Mouse (Mus musculus) embryonic facial prominence, embryonic 14.5 days (tissue): ENCODE results near the gene Arid3a. TPM values are rescaled to one million over a fixed set of nuclear protein-coding genes. Genes with fewer than 3 reads are reported as not detected.

ENCODE experiments used
- ATAC-seq: fragments of 200-750 bp; cut with Nextera tagmentation; 2 replicates; pipeline ENCODE4 v1.8.0; 2017; ENCODE audit warnings: low read depth, moderate number of reproducible peaks, moderate TSS enrichment
- DNase-seq: peaks from one replicate; pipeline ENCODE4 v3.0.0-alpha.2; 2015; ENCODE audit warnings: low spot score
- H3K27ac ChIP-seq: fragments of 300-500 bp; sonication (generic); replicated peaks from 2 replicates; pipeline ENCODE4 v1.5.1; 2014; ENCODE audit warnings: low read depth, mild to moderate bottlenecking, low read length, moderate library complexity
- H3K27me3 ChIP-seq: fragments of 300-500 bp; sonication (generic); replicated peaks from 2 replicates; pipeline ENCODE4 v1.6.1; 2014; ENCODE audit warnings: low read length; ENCODE audit not compliant: control insufficient read depth, insufficient read depth
- H3K36me3 ChIP-seq: fragments of 300-500 bp; sonication (generic); 2 replicates; pipeline ENCODE4 v1.6.1; 2014; ENCODE audit warnings: low read length, mixed read lengths; ENCODE audit not compliant: control insufficient read depth, insufficient read depth
- H3K4me1 ChIP-seq: fragments of 300-500 bp; sonication (generic); 2 replicates; pipeline ENCODE4 v1.6.1; 2014; ENCODE audit warnings: antibody characterized with exemption, low read length; ENCODE audit not compliant: control insufficient read depth, insufficient read depth
- H3K4me2 ChIP-seq: fragments of 300-500 bp; sonication (generic); 2 replicates; pipeline ENCODE4 v1.6.1; 2014; ENCODE audit warnings: low read depth, mild to moderate bottlenecking, low read length, moderate library complexity, mixed read lengths
- H3K4me3 ChIP-seq: fragments of 300-500 bp; sonication (generic); 2 replicates; pipeline ENCODE4 v1.5.1; 2014; ENCODE audit warnings: low read depth, mild to moderate bottlenecking, low read length
- H3K9ac ChIP-seq: fragments of 300-500 bp; sonication (generic); 2 replicates; pipeline ENCODE4 v1.6.1; 2014; ENCODE audit warnings: low read depth, mild to moderate bottlenecking, low read length, moderate library complexity, mixed read lengths
- H3K9me3 ChIP-seq: fragments of 300-500 bp; sonication (generic); 2 replicates; pipeline ENCODE4 v1.6.1; 2016; ENCODE audit warnings: low read length; ENCODE audit not compliant: control insufficient read depth
- WGBS: fragments of 180-500 bp; shearing (Covaris S2); extraction: QIAGEN DNeasy Blood & Tissue Kit; methylation state at CpG from one replicate; pipeline ENCODE4 v1.1.7; 2014; 5-methylcytosine and 5-hydroxymethylcytosine counted together
- polyA plus RNA-seq: library from polyadenylated mRNA; unstranded; fragments of >200 nt; fragmentation: Nextera tagmentation; extraction: Ambion mirVana; gene quantifications from 2 replicates; pipeline ENCODE4 v1.2.1, GENCODE M21; 2014

The Arid3a gene
- polyA plus RNA-seq, 1 experiment from 2014 or later = 3.1 TPM

DNA sequence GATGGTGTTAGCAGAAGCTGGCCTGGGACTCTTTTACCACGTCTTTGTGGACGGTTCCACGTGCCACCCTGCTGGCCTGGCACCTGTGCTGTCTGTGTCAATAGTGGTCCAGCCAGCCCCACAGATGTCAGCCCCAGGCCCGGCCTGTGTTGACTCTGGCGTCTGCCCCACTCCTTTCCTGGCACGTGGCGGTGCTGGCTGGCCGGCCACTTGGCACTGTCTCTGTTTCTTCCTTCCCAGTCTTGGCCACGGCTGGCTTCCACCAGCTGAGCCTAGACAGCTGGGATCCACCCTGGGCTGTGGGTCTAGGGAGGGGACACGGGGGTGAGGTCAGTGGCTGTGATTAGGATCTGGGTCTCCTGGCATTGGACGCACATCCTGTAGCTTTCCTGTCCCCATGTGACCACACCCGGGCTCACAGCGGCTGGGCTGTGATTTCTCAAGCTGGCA, 7.5 kb downstream of the Arid3a start:
- ATAC-seq (peak; percentile 65), DNase-seq (peak; percentile 72)
- 64% methylated on average over 12 of the region's 13 CpGs for WGBS
- H3K4me2 ChIP-seq = no peak overlapping the region
- H3K4me3 ChIP-seq = no peak overlapping the region
- H3K27ac ChIP-seq = peak overlapping the region; percentile 58; the same call in 1 of the 2 replicates
- H3K9me3 ChIP-seq = no peaks in the 10 kb centered on the region
- no peaks in the 10 kb centered on the region for H3K27me3 ChIP-seq
- H3K9ac ChIP-seq = 0 out of 2 replicates have a peak overlapping the region, but pooled peaks have one; percentile 14
- peaks cover 20% of the 10 kb centered on the region for H3K4me1 ChIP-seq
- peaks cover 59% of the 10 kb centered on the region for H3K36me3 ChIP-seq

DNA sequence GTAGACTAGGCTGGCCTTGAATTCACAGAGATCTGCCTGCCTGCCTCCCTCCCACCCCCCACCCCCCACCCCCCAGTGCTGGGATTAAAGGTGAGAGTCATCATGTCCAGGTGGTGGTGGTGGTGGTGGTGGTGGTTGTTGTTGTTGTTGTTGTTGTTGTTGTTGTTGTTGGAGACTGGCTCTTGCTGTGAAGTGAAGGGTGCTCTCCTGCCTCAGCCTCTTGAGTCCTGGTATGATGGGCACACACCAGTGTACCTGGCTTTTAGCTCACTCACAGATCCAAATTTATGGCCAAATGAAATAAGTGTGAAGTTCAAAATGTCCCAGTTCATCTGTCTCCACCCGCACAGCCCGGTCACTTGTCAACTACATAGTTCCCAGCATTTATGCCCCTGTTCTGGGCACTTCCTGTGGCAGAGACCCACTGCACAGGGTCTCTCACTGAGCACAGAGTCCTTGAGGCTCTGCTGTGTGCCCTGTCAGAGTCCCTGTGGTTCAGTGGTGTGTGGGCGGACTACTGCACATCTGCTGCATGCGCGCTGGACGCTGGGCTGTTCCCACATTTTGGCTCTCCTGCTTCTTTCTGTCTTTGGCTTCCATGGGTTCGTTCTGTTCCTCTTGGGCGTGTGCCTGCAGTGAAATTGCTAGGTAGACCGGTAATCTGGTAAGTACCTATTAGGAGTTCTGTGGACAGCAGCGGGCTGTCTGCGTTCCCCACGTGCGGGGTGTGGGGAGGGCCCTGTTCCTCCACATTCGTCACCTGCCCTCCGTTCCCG, 8.1 kb downstream of the Arid3a start:
- Histone ChIP-seq H3K4me2 (no peak overlapping the region), H3K36me3 (peaks cover 59% of the 10 kb centered on the region), H3K9me3 (no peaks in the 10 kb centered on the region), H3K4me3 (no peak overlapping the region), H3K27ac (0 out of 2 replicates have a peak overlapping the region, but pooled peaks have one; percentile 58), H3K9ac (no peak overlapping the region), H3K4me1 (peaks cover 19% of the 10 kb centered on the region), H3K27me3 (no peaks in the 10 kb centered on the region)
- 83% methylated on average over 16 of the region's 16 CpGs for WGBS
- DNase-seq (no peak), ATAC-seq (no peak)

DNA sequence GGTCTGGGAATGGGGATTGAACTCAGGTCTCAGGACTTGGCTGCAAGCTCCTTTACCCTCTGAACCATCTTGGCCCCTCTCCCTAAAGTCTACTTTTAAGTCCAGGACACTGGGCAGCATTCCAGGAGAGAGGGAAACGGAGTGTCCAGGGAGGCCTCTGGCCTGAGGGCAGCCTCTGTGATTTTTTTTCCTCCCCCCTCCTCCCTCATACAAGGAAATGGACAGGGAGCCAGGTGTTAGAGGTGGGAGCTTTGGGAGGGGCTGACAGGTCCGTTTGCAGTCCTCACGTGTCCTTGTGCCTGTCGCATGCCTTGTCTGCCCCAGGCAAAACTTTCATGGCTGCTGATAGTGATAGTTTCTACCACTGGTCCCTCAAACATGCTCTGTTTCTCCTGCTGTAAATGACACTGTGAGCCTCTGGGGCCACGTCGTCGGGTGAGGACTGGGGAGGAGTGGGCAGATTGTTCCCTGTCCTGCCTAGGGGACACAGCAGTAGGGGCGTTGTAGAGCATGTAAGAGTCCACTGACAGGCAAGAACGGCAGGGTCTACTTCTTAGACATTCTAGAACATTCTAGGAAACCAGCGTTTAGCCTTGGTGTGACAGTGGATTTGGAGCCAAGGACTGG, 9.6 kb downstream of the Arid3a start:
- Histone ChIP-seq H3K4me3 (no peak overlapping the region), H3K9me3 (no peaks in the 10 kb centered on the region), H3K4me2 (no peak overlapping the region), H3K36me3 (peaks cover 54% of the 10 kb centered on the region), H3K27me3 (no peaks in the 10 kb centered on the region), H3K4me1 (peaks cover 19% of the 10 kb centered on the region), H3K27ac (peak overlapping the region; percentile 29), H3K9ac (peak overlapping the region; percentile 16; the same call in 1 of the 2 replicates)
- ATAC-seq (no peak), DNase-seq (no peak)
- WGBS = 61% methylated on average over 10 of the region's 10 CpGs

DNA sequence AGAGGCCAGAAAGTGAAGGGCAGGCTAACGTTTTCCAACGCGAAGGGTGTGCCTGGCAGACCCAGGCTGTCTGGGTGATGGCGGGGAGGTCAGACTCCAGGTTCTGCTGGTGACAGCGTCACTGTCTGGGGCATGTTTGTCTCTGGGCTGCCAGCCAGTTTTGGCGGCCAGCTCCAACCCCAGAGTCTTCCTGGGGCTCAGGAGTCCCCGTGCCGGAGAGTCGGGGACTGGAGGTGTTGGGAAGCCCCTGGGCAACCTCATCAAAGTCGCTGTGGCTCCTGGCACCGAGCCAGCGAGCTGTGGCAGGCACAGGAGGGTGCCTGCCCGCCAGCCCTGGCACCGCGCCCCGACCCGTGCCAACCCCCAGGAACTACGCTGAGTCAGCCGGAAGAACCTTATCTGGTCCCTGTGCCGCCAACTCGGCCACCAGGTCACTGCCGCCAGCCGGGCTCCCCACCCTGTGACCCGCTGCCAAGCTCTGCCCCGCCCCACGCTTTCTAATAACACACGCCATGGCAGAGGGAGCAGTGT, 10.1 kb downstream of the Arid3a start:
- Histone ChIP-seq H3K9me3 (no peaks in the 10 kb centered on the region), H3K36me3 (peaks cover 51% of the 10 kb centered on the region), H3K4me2 (no peak overlapping the region), H3K9ac (peak overlapping the region; percentile 16; the same call in 1 of the 2 replicates), H3K27ac (peak overlapping the region; percentile 29), H3K4me3 (no peak overlapping the region), H3K4me1 (peaks cover 19% of the 10 kb centered on the region), H3K27me3 (no peaks in the 10 kb centered on the region)
- no peak for DNase-seq
- 59% methylated on average over 18 of the region's 27 CpGs for WGBS
- peak; percentile 2; the same call in 1 of the 2 replicates for ATAC-seq

DNA sequence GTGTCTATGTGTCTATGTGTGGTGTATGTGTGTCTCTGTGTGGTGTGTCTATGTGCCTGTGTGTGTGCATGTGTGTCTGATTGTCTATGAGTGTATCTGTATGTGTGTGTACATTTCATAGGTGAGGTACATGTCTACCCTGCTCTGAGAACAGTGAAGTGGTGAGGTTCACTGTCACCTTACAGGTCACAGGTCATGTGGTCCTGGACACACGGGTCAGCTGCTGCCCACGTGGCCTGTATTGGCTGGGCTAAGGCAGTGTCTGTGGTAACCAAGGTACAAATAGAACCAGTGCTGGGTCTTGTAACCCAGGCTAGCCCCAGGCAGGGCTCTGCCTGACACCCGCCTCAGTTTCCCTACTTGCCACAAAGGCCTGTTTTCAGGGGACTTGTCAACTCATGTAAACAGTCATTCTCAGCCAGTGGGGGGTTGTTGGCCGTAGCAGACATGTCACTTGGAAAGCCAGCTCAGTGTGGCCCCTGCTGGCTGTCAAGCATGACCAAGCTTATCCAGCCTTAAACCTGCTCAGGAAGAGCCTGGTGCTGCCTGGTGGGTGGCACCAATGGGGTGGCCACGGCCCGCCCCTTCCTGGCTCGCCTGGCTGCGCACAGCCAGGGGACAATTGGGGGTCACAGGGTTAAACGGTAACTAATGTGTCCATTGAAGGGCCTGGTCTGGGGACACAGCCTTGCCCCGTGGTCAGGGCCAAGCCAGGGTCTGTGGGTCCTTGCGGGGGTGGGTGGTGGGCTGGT, 11.1 kb downstream of the Arid3a start:
- DNase-seq (no peak), ATAC-seq (no peak)
- Histone ChIP-seq H3K4me1 (peaks cover 11% of the 10 kb centered on the region), H3K27me3 (no peaks in the 10 kb centered on the region), H3K9me3 (no peaks in the 10 kb centered on the region), H3K36me3 (peaks cover 41% of the 10 kb centered on the region), H3K9ac (no peak overlapping the region), H3K4me2 (no peak overlapping the region), H3K27ac (no peak overlapping the region), H3K4me3 (no peak overlapping the region)
- WGBS = 60% methylated on average over 11 of the region's 11 CpGs

DNA sequence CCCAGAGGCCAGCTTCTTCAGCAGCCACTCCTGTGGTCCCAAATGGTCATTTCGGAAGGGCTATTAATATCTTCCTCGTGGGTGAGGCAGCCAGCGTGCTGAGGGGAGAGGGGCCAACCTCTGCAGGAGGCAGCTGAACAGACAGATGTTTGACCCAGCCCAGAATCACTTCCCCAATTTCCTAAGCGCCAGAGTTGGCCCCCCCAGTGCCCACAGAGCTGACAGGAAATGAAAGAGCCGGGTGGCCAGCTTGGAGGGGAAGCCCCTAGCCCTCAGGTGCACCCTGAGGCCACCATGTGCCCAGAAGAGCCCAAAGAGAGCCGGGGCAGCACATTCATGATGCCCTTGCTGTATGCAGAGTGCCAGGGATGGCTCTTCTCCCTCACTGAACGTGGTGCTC, 13.9 kb downstream of the Arid3a start:
- no peaks in the 10 kb centered on the region for H3K27me3 ChIP-seq
- 47% methylated on average over 7 of the region's 7 CpGs for WGBS
- H3K4me1 ChIP-seq = peaks cover 15% of the 10 kb centered on the region
- ATAC-seq = no peak
- no peaks in the 10 kb centered on the region for H3K9me3 ChIP-seq
- H3K36me3 ChIP-seq = peaks cover 27% of the 10 kb centered on the region
- DNase-seq = no peak
- H3K4me3 ChIP-seq = no peak overlapping the region
- no peak overlapping the region for H3K4me2 ChIP-seq
- no peak overlapping the region for H3K27ac ChIP-seq
- H3K9ac ChIP-seq = no peak overlapping the region

DNA sequence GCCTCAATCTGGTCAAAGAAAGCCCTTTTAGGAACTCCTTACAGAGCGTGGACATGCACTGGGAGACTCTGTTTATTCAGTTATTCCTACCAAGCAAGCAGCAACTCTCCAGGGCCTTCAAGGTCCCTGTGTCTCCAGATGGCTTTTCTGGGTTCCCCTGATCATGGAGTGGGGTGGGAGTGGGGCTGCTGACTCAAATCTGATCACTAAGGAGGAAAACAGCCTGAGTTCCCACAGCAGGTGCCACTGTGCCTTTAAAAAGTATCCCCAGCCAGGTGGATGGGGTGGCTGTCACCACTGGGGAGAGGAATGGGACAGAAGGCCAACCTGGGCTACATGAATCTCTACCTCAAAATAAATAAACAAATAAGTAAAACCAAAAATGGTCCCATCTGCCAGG, 16.1 kb downstream of the Arid3a start:
- Histone ChIP-seq H3K4me2 (no peak overlapping the region), H3K4me1 (peaks cover 14% of the 10 kb centered on the region)
- 86% methylated on average over 1 of the region's 1 CpGs for WGBS

DNA sequence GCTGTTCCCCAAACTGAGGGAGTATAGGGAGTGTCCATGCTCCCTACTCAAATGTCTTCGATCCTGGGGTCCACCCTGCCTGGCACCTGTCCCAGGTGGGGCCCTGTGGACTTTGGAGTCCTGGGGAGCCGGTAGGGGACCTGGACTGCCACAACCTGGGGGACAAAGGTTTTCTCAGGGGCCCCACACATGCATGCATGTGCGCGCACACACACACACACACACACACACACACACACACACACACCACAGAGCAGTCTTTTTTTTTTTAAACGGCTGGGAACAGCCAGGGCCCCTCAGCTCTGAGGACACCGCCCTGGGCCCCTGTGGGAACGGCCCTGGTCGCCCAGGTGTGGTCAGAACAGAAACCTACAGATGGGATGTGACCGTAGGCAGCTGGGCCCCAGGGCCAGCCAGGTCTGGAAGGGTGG, 16.6 kb downstream of the Arid3a start:
- H3K27me3 ChIP-seq = no peaks in the 10 kb centered on the region
- DNase-seq (no peak), ATAC-seq (no peak)
- WGBS = 71% methylated on average over 8 of the region's 9 CpGs
- peaks cover 22% of the 10 kb centered on the region for H3K36me3 ChIP-seq
- no peak overlapping the region for H3K4me2 ChIP-seq
- no peak overlapping the region for H3K9ac ChIP-seq
- no peaks in the 10 kb centered on the region for H3K9me3 ChIP-seq
- peaks cover 14% of the 10 kb centered on the region for H3K4me1 ChIP-seq
- H3K27ac ChIP-seq = no peak overlapping the region
- no peak overlapping the region for H3K4me3 ChIP-seq

More for the DNA sequence above, 16.1 kb downstream of the Arid3a start:
- Histone ChIP-seq H3K9me3 (no peaks in the 10 kb centered on the region), H3K9ac (no peak overlapping the region), H3K27ac (no peak overlapping the region), H3K4me3 (no peak overlapping the region), H3K36me3 (peaks cover 22% of the 10 kb centered on the region), H3K27me3 (no peaks in the 10 kb centered on the region)
- no peak for ATAC-seq
- no peak for DNase-seq
